Mouse (Mus musculus): ENCODE results near the gene Gnaz.

- TF ChIP-seq CTCF (IDR thresholded peaks at IDR 0.05; ENCODE audit: insufficient read depth, low read length) (no peak), POLR2A (IDR thresholded peaks at IDR 0.05; ENCODE audit: borderline replicate concordance, extremely low read depth, low read depth, low read length) (peak; percentile 67; the same call in 1 of the 2 replicates)
Observed at GRCm38 (mm10) chr10:75060217-75060842, 93.4 kb downstream of the Gnaz start, which contains the start of gene Bcr.

Data from lung, adult 2 months (tissue).